Mouse (Mus musculus) lung, embryonic 14.5 days (tissue): Measurements from ENCODE around the gene Babam2. TPM values are rescaled to one million over a fixed set of nuclear protein-coding genes. Genes with fewer than 3 reads are reported as not detected.
A peak's percentile ranks its signal among the peaks of the same experiment; 100 is the strongest.

Source experiments
- ATAC-seq: fragments of 200-750 bp; cut with Nextera tagmentation; 2 replicates; pipeline ENCODE4 v1.8.0; 2017; ENCODE audit warnings: mild to moderate bottlenecking, moderate TSS enrichment, moderate library complexity; ENCODE audit not compliant: insufficient read depth
- DNase-seq: peaks from one replicate; pipeline ENCODE4 v3.0.0-alpha.2; 2015
- H3K27ac ChIP-seq: fragments of 300-500 bp; sonication (generic); 2 replicates; pipeline ENCODE4 v1.5.1; 2014; ENCODE audit warnings: low read depth, mild to moderate bottlenecking, moderate library complexity
- H3K27me3 ChIP-seq: fragments of 300-500 bp; sonication (generic); 2 replicates; pipeline ENCODE4 v1.6.1; 2014; ENCODE audit warnings: low read length, control low read depth; ENCODE audit not compliant: insufficient read depth
- H3K36me3 ChIP-seq: fragments of 300-500 bp; sonication (generic); 2 replicates; pipeline ENCODE4 v1.6.1; 2014; ENCODE audit warnings: control low read depth; ENCODE audit not compliant: insufficient read depth
- H3K4me1 ChIP-seq: fragments of 300-500 bp; sonication (generic); 2 replicates; pipeline ENCODE4 v1.6.1; 2014; ENCODE audit warnings: antibody characterized with exemption, control low read depth; ENCODE audit not compliant: insufficient read depth
- H3K4me2 ChIP-seq: fragments of 300-500 bp; sonication (generic); 2 replicates; pipeline ENCODE4 v1.6.1; 2014; ENCODE audit warnings: mild to moderate bottlenecking
- H3K4me3 ChIP-seq: fragments of 300-500 bp; sonication (generic); 2 replicates; pipeline ENCODE4 v1.5.1; 2014; ENCODE audit warnings: low read depth, low read length
- H3K9ac ChIP-seq: fragments of 300-500 bp; sonication (generic); 2 replicates; pipeline ENCODE4 v1.6.1; 2014
- H3K9me3 ChIP-seq: fragments of 300-500 bp; sonication (generic); 2 replicates; pipeline ENCODE4 v1.6.1; 2016; ENCODE audit warnings: low read depth, low read length, control low read depth
- CTCF ChIP-seq: IDR thresholded peaks from 2 replicates; pipeline ENCODE4 v1.5.1; 2016; ENCODE audit warnings: antibody characterized with exemption, low read depth
- WGBS: fragments of 180-500 bp; shearing (Covaris S2); extraction: QIAGEN DNeasy Blood & Tissue Kit; methylation state at CpG from one replicate; pipeline ENCODE4 v1.1.7; 2014; 5-methylcytosine and 5-hydroxymethylcytosine counted together
- polyA plus RNA-seq: library from polyadenylated mRNA; unstranded; fragments of >200 nt; fragmentation: Nextera tagmentation; extraction: Ambion mirVana; gene quantifications from 2 replicates; pipeline ENCODE4 v1.2.1, GENCODE M21; 2014

The Babam2 gene
- polyA plus RNA-seq, 1 experiment from 2014 or later: 39.2 TPM

GRCm38 (mm10) chr5:32029834-32030433 lies 332.4 kb downstream of the Babam2 start:
- ATAC-seq (no peak), DNase-seq (no peak)
- Histone ChIP-seq H3K4me3 (no peak overlapping the region), H3K9ac (no peak overlapping the region), H3K27ac (no peak overlapping the region), H3K27me3 (no peaks in the 10 kb centered on the region), H3K4me1 (no peaks in the 10 kb centered on the region), H3K9me3 (no peaks in the 10 kb centered on the region), H3K36me3 (no peaks in the 10 kb centered on the region), H3K4me2 (no peak overlapping the region)
- WGBS: 72% methylated on average over 3 of the region's 3 CpGs
- no peak for TF ChIP-seq CTCF

GRCm38 (mm10) chr5:32033185-32033584 lies 335.7 kb downstream of the Babam2 start:
- ATAC-seq (no peak), DNase-seq (no peak)
- no peak for TF ChIP-seq CTCF
- Histone ChIP-seq H3K4me2 (no peak overlapping the region), H3K36me3 (no peaks in the 10 kb centered on the region), H3K27ac (no peak overlapping the region), H3K27me3 (no peaks in the 10 kb centered on the region), H3K4me3 (no peak overlapping the region), H3K4me1 (no peaks in the 10 kb centered on the region; the same call in 1 of the 2 replicates), H3K9ac (no peak overlapping the region), H3K9me3 (no peaks in the 10 kb centered on the region)
- WGBS: 41% methylated on average over 4 of the region's 4 CpGs

DNA sequence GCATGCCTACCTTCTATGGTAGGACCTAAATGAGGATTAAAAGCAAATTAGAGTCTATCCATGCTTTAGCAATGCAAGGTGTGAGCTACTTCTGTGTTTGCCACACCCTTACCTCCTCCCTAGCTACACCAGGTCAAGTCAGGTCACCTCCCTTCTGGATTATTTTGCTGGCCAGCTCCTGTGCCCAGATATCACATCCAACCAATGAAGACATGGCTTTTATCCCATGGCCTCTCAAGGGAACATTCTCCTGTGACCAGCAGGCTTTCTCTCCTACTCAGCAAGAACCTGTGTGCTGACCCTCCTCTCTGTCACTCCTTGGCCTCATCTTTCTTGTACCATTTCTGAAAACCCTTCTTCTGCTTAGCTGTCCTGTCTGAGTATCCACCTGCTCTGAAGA lies 336.1 kb downstream of the Babam2 start:
- H3K36me3 ChIP-seq: no peaks in the 10 kb centered on the region
- no peak overlapping the region for H3K27ac ChIP-seq
- TF ChIP-seq CTCF: no peak
- no peak overlapping the region for H3K9ac ChIP-seq
- DNase-seq: no peak
- no peak overlapping the region for H3K4me3 ChIP-seq
- no peak for ATAC-seq
- no peaks in the 10 kb centered on the region for H3K27me3 ChIP-seq
- H3K9me3 ChIP-seq: no peaks in the 10 kb centered on the region
- no peaks in the 10 kb centered on the region; the same call in 1 of the 2 replicates for H3K4me1 ChIP-seq
- H3K4me2 ChIP-seq: no peak overlapping the region

GRCm38 (mm10) chr5:32034475-32035054 lies 337.1 kb downstream of the Babam2 start:
- Histone ChIP-seq H3K9me3 (no peaks in the 10 kb centered on the region), H3K9ac (no peak overlapping the region), H3K4me3 (no peak overlapping the region), H3K27ac (no peak overlapping the region), H3K36me3 (no peaks in the 10 kb centered on the region), H3K27me3 (no peaks in the 10 kb centered on the region), H3K4me1 (no peaks in the 10 kb centered on the region; the same call in 1 of the 2 replicates), H3K4me2 (no peak overlapping the region)
- ATAC-seq: no peak
- no peak for TF ChIP-seq CTCF
- DNase-seq: no peak
- 75% methylated on average over 8 of the region's 8 CpGs for WGBS

GRCm38 (mm10) chr5:32035721-32036320 lies 338.3 kb downstream of the Babam2 start:
- H3K9me3 ChIP-seq: no peaks in the 10 kb centered on the region
- WGBS: 49% methylated on average over 7 of the region's 7 CpGs
- peak overlapping the region; percentile 46; the same call in 1 of the 2 replicates for H3K27ac ChIP-seq
- no peaks in the 10 kb centered on the region; the same call in 1 of the 2 replicates for H3K4me1 ChIP-seq
- no peak overlapping the region for H3K4me2 ChIP-seq
- H3K9ac ChIP-seq: no peak overlapping the region
- ATAC-seq (no peak), DNase-seq (peak; percentile 32)
- no peak overlapping the region for H3K4me3 ChIP-seq
- no peak for TF ChIP-seq CTCF
- H3K27me3 ChIP-seq: no peaks in the 10 kb centered on the region
- H3K36me3 ChIP-seq: no peaks in the 10 kb centered on the region

GRCm38 (mm10) chr5:32036896-32037295 lies 339.4 kb downstream of the Babam2 start:
- Histone ChIP-seq H3K27me3 (no peaks in the 10 kb centered on the region), H3K27ac (no peak overlapping the region), H3K9me3 (no peaks in the 10 kb centered on the region), H3K9ac (no peak overlapping the region), H3K4me1 (no peaks in the 10 kb centered on the region; the same call in 1 of the 2 replicates), H3K4me3 (no peak overlapping the region), H3K36me3 (no peaks in the 10 kb centered on the region), H3K4me2 (no peak overlapping the region)
- peak; percentile 38 for DNase-seq
- no peak for TF ChIP-seq CTCF
- no peak for ATAC-seq
- 39% methylated on average over 2 of the region's 2 CpGs for WGBS

GRCm38 (mm10) chr5:32037546-32037945 lies 340.1 kb downstream of the Babam2 start:
- ATAC-seq (no peak), DNase-seq (no peak)
- H3K36me3 ChIP-seq: no peaks in the 10 kb centered on the region
- no peak overlapping the region for H3K9ac ChIP-seq
- H3K9me3 ChIP-seq: no peaks in the 10 kb centered on the region
- no peaks in the 10 kb centered on the region for H3K27me3 ChIP-seq
- no peak overlapping the region for H3K4me2 ChIP-seq
- H3K4me1 ChIP-seq: no peaks in the 10 kb centered on the region; the same call in 1 of the 2 replicates
- H3K4me3 ChIP-seq: no peak overlapping the region
- 79% methylated on average over 4 of the region's 4 CpGs for WGBS
- TF ChIP-seq CTCF: no peak
- H3K27ac ChIP-seq: no peak overlapping the region
